In the genomic region with DNA sequence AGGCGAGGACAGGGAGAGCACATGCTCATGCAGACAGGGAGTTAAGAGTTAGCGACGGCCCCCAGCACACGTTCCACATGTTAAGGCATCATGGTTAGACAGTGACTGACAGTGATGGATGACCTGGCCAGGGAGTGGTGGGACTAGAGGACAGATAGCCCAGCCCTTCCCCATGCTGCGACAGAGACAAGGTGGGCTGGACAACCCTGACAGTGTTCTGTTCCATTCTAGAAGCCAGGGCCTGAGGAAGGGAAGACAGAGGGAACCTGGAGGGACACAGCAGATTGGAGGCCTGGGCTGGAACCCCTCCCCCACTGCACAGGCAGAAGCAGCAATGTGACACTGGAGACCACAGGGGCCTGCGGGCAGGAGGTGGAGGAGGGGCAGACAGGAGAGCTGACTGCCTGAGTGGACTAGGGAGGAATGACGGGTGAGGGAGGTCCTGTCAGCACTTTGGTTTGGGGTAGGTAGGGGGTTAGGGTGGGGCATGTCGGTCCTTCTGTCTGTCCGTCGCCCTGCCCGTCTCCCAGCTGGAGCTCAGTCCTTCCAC, we compare ENCODE assay signal across 11 mouse cellular contexts. TPM values are rescaled to one million over a fixed set of nuclear protein-coding genes. Genes with fewer than 3 reads are reported as not detected.
DNase-seq lines count a peak whose midpoint lies in the region; ATAC-seq lines count a peak whose summit lies in the region.
"Had no signal": no experiment of that assay in that cellular context is flagged by ENCODE, and none has a peak within 500 bp of the region (broad histone marks: within the 10 kb centered on the region; RNA-seq: fewer than 3 reads in every experiment).

No protein-coding gene starts in this region.

- H3K27me3 ChIP-seq in embryonic facial prominence, embryonic 12.5 days: no peaks in the 10 kb centered on the region
- H3K27me3 ChIP-seq in limb, embryonic 12.5 days: no peaks in the 10 kb centered on the region
- H3K27me3 ChIP-seq: lung, embryonic 15.5 days had no signal

- no peak overlapping the region; the same call in 1 of the 2 replicates for H3K4me2 ChIP-seq in embryonic facial prominence, embryonic 12.5 days (replicated peaks)
- H3K4me2 ChIP-seq in limb, embryonic 12.5 days: no peak overlapping the region

- 0 out of 2 replicates have a peak overlapping the region, but pooled peaks have one; percentile 98 for H3K9ac ChIP-seq in embryonic facial prominence, embryonic 12.5 days
- no peak overlapping the region for H3K9ac ChIP-seq in limb, embryonic 12.5 days (replicated peaks)

- 73% methylated on average over 11 of the region's 11 CpGs for WGBS in embryonic facial prominence, embryonic 12.5 days
- WGBS in limb, embryonic 12.5 days: 76% methylated on average over 11 of the region's 11 CpGs

- no peak overlapping the region for H3K4me3 ChIP-seq in embryonic facial prominence, embryonic 12.5 days
- H3K4me3 ChIP-seq in limb, embryonic 12.5 days (replicated peaks): peak overlapping the region; percentile 90

- no peaks in the 10 kb centered on the region for H3K9me3 ChIP-seq in embryonic facial prominence, embryonic 12.5 days
- H3K9me3 ChIP-seq in limb, embryonic 12.5 days: peaks cover under 1% of the 10 kb centered on the region; the same call in 1 of the 2 replicates
- H3K9me3 ChIP-seq: lung, embryonic 15.5 days had no signal

- DNase-seq in adrenal gland, postnatal 10 days: peak; percentile 12
- no peak for DNase-seq in adrenal gland, adult 18-20 months (ENCODE audit: low spot score in 2 of 2)
- peak; percentile 20 for DNase-seq in layer of hippocampus, adult 11-12 months (ENCODE audit: low spot score)
- DNase-seq in layer of hippocampus, adult 8-10 months (ENCODE audit: low spot score in 2 of 2): no peak
- DNase-seq in embryo, embryonic 10 days (ENCODE audit: low spot score): no peak

- no peak for ATAC-seq in embryonic facial prominence, embryonic 12.5 days (ENCODE audit: insufficient number of reproducible peaks, insufficient read depth, low FRiP score, low TSS enrichment)
- no peak for ATAC-seq in limb, embryonic 12.5 days (ENCODE audit: insufficient number of reproducible peaks, insufficient read depth, low FRiP score, low TSS enrichment, low read depth)
- no peak for ATAC-seq in inflammation-experienced regulatory T-cells, adult 6 months

- peaks cover 31% of the 10 kb centered on the region for H3K36me3 ChIP-seq in embryonic facial prominence, embryonic 12.5 days
- H3K36me3 ChIP-seq in limb, embryonic 12.5 days: peaks cover 40% of the 10 kb centered on the region

- peaks cover 34% of the 10 kb centered on the region for H3K4me1 ChIP-seq in embryonic facial prominence, embryonic 12.5 days
- peaks cover 32% of the 10 kb centered on the region for H3K4me1 ChIP-seq in limb, embryonic 12.5 days (replicated peaks)

- H3K27ac ChIP-seq in embryonic facial prominence, embryonic 12.5 days: no peak overlapping the region
- H3K27ac ChIP-seq in limb, embryonic 12.5 days: 0 out of 2 replicates have a peak overlapping the region, but pooled peaks have one; percentile 12

RNA-seq across cellular contexts. Expression of gene Arhgdia, which starts 2.7 kb away (rescaled TPM):
- total RNA-seq in adrenal gland, postnatal 10 days (2021): 100 to 1,000 TPM; 281 to 286 TPM
- 100 to 1,000 TPM; 326 to 340 TPM for total RNA-seq in adrenal gland, adult 18-20 months (2021)
- 100 to 1,000 TPM; 268 to 314 (median 278) TPM for total RNA-seq in layer of hippocampus, adult 8-10 months (2022)
- polyA plus RNA-seq in embryonic facial prominence, embryonic 12.5 days (2016; fragmentation: Nextera tagmentation; extraction: Ambion mirVana): 561 and 568 TPM in 2 replicates
- 484 and 518 TPM in 2 replicates for polyA plus RNA-seq in limb, embryonic 12.5 days (2016; fragmentation: Nextera tagmentation; extraction: Ambion mirVana)
- polyA plus RNA-seq in inflammation-experienced regulatory T-cells, adult 6 months (2017; shearing (Covaris generic)): 100 to 1,000 TPM; 624 to 862 (median 685) TPM

RNA-seq across cellular contexts. Expression of gene P4hb, which starts 5.7 kb away (rescaled TPM):
- total RNA-seq in adrenal gland, postnatal 10 days (2021): 100 to 1,000 TPM; 424 to 571 TPM
- 100 to 1,000 TPM; 440 to 468 TPM for total RNA-seq in adrenal gland, adult 18-20 months (2021)
- 100 to 1,000 TPM; 119 to 147 (median 134) TPM for total RNA-seq in layer of hippocampus, adult 8-10 months (2022)
- 622 and 637 TPM in 2 replicates for polyA plus RNA-seq in embryonic facial prominence, embryonic 12.5 days (2016; fragmentation: Nextera tagmentation; extraction: Ambion mirVana)
- 620 and 631 TPM in 2 replicates for polyA plus RNA-seq in limb, embryonic 12.5 days (2016; fragmentation: Nextera tagmentation; extraction: Ambion mirVana)
- polyA plus RNA-seq in inflammation-experienced regulatory T-cells, adult 6 months (2017; shearing (Covaris generic)): 100 to 1,000 TPM; 135 to 164 (median 149) TPM

RNA-seq across cellular contexts. Expression of gene Alyref, which starts 19.4 kb away (rescaled TPM):
- total RNA-seq in adrenal gland, postnatal 10 days (2021): 100 to 1,000 TPM; 112 to 114 TPM
- 10 to 100 TPM; 80.7 to 92.4 TPM for total RNA-seq in adrenal gland, adult 18-20 months (2021)
- 10 to 100 TPM; 38.1 to 61.8 (median 52.9) TPM for total RNA-seq in layer of hippocampus, adult 8-10 months (2022)
- polyA plus RNA-seq in embryonic facial prominence, embryonic 12.5 days (2016; fragmentation: Nextera tagmentation; extraction: Ambion mirVana): 683 and 688 TPM in 2 replicates
- 671 and 778 TPM in 2 replicates for polyA plus RNA-seq in limb, embryonic 12.5 days (2016; fragmentation: Nextera tagmentation; extraction: Ambion mirVana)
- polyA plus RNA-seq in inflammation-experienced regulatory T-cells, adult 6 months (2017; shearing (Covaris generic)): 10 to 100 TPM; 15.8 to 76.9 (median 47.7) TPM

RNA-seq across cellular contexts. Expression of gene Anapc11, which starts 19.5 kb away (rescaled TPM):
- total RNA-seq in adrenal gland, postnatal 10 days (2021): 10 to 100 TPM; 73.1 to 86.4 TPM
- 10 to 100 TPM; 75.5 to 95.4 TPM for total RNA-seq in adrenal gland, adult 18-20 months (2021)
- total RNA-seq in layer of hippocampus, adult 8-10 months (2022): 10 to 100 TPM; 91.1 to 99.6 (median 93.6) TPM
- polyA plus RNA-seq in embryonic facial prominence, embryonic 12.5 days (2016; fragmentation: Nextera tagmentation; extraction: Ambion mirVana): 191 and 198 TPM in 2 replicates
- 202 and 203 TPM in 2 replicates for polyA plus RNA-seq in limb, embryonic 12.5 days (2016; fragmentation: Nextera tagmentation; extraction: Ambion mirVana)
- 100 to 1,000 TPM; 110 to 147 (median 129) TPM for polyA plus RNA-seq in inflammation-experienced regulatory T-cells, adult 6 months (2017; shearing (Covaris generic))

RNA-seq across cellular contexts. Expression of gene Ppp1r27, which starts 27.8 kb away (rescaled TPM):
- total RNA-seq in adrenal gland, postnatal 10 days (2021): 10 to 100 TPM in 1 of 2 experiments, 1 to 10 TPM in 1; 7.1 to 21.8 TPM
- 1 to 10 TPM in 1 of 2 experiments, under 1 TPM in 1; 0.42 to 1.1 TPM for total RNA-seq in adrenal gland, adult 18-20 months (2021)
- not detected for total RNA-seq in layer of hippocampus, adult 8-10 months (2022)
- polyA plus RNA-seq in embryonic facial prominence, embryonic 12.5 days (2016; fragmentation: Nextera tagmentation; extraction: Ambion mirVana): 0.36 TPM in 1 of 2 replicates, not detected in the other
- not detected in 2 replicates for polyA plus RNA-seq in limb, embryonic 12.5 days (2016; fragmentation: Nextera tagmentation; extraction: Ambion mirVana)
- polyA plus RNA-seq in inflammation-experienced regulatory T-cells, adult 6 months (2017; shearing (Covaris generic)): not detected
- total RNA-seq: hematopoietic stem cell, adult 5-6 weeks had no signal
- polyA plus RNA-seq: urinary bladder, adult 2 months had no signal

Comparison
In these comparisons a context has a peak if more than half of its experiments do, and no peak if none do; other contexts are left out.
1. DNase-seq: peak in adrenal gland, postnatal 10 days (single experiment) and layer of hippocampus, adult 11-12 months (single experiment); none in adrenal gland, adult 18-20 months (0 of 2), layer of hippocampus, adult 8-10 months (0 of 2) and embryo, embryonic 10 days (single experiment).